Comparison of ENCODE assay signal across 19 mouse cellular contexts in genomic region chr10:80027681-80028520, GRCm38 (mm10). TPM values are rescaled to one million over a fixed set of nuclear protein-coding genes. Genes with fewer than 3 reads are reported as not detected.
DNase-seq lines count a peak whose midpoint lies in the region; ATAC-seq and TF ChIP-seq lines count a peak whose summit lies in the region.
"Had no signal": no experiment of that assay in that cellular context is flagged by ENCODE, and none has a peak within 500 bp of the region (broad histone marks: within the 10 kb centered on the region; RNA-seq: fewer than 3 reads in every experiment).

No protein-coding gene starts in this region.

- peak; percentile 32; the same call in 1 of the 2 replicates for ATAC-seq in embryonic facial prominence, embryonic 12.5 days (ENCODE audit: insufficient number of reproducible peaks, insufficient read depth, low FRiP score, low TSS enrichment)
- 0 out of 2 replicates have a peak, but pooled peaks have one; percentile 17 for ATAC-seq in midbrain, embryonic 14.5 days (ENCODE audit: low FRiP score, low TSS enrichment)
- ATAC-seq in midbrain, embryonic 11.5 days (ENCODE audit: low FRiP score): no peak
- ATAC-seq in liver, embryonic 11.5 days (replicated peaks; ENCODE audit: low FRiP score): peak; percentile 43; the same call in 1 of the 2 replicates
- ATAC-seq: forebrain, embryonic 14.5 days had no signal

- H3K4me1 ChIP-seq in embryonic facial prominence, embryonic 12.5 days: no peaks in the 10 kb centered on the region
- H3K4me1 ChIP-seq in embryonic facial prominence, embryonic 10.5 days: peaks cover 15% of the 10 kb centered on the region; the same call in 1 of the 2 replicates
- no peaks in the 10 kb centered on the region for H3K4me1 ChIP-seq in midbrain, embryonic 14.5 days (ENCODE audit: control insufficient read depth, insufficient read depth, low read length)
- no peaks in the 10 kb centered on the region for H3K4me1 ChIP-seq in midbrain, embryonic 11.5 days (ENCODE audit: control insufficient read depth, insufficient read depth, low read length)
- peaks cover 32% of the 10 kb centered on the region for H3K4me1 ChIP-seq in liver, embryonic 11.5 days (replicated peaks; ENCODE audit: control insufficient read depth, insufficient read depth, low read length)

- H3K36me3 ChIP-seq in embryonic facial prominence, embryonic 12.5 days: no peaks in the 10 kb centered on the region
- H3K36me3 ChIP-seq in embryonic facial prominence, embryonic 10.5 days (replicated peaks): peaks cover 51% of the 10 kb centered on the region
- H3K36me3 ChIP-seq in midbrain, embryonic 14.5 days (ENCODE audit: control insufficient read depth, insufficient read depth, low read length): no peaks in the 10 kb centered on the region
- H3K36me3 ChIP-seq in midbrain, embryonic 11.5 days (ENCODE audit: control insufficient read depth, insufficient read depth, low read length): no peaks in the 10 kb centered on the region
- H3K36me3 ChIP-seq in liver, embryonic 11.5 days (ENCODE audit: control insufficient read depth, insufficient read depth, low read length): peaks cover 19% of the 10 kb centered on the region; the same call in 1 of the 2 replicates
- H3K36me3 ChIP-seq: embryonic facial prominence, embryonic 13.5 days had no signal

- TF ChIP-seq CTCF in gastrocnemius, adult 2 months (IDR thresholded peaks at IDR 0.05): no peak

- H3K9ac ChIP-seq in embryonic facial prominence, embryonic 12.5 days: no peak overlapping the region
- H3K9ac ChIP-seq in midbrain, embryonic 14.5 days (replicated peaks; ENCODE audit: low read length): no peak overlapping the region
- H3K9ac ChIP-seq in midbrain, embryonic 11.5 days (ENCODE audit: low read length): no peak overlapping the region
- H3K9ac ChIP-seq in liver, embryonic 11.5 days (ENCODE audit: low read depth, low read length): no peak overlapping the region
- H3K9ac ChIP-seq: embryonic facial prominence, embryonic 13.5 days had no signal

- no peaks in the 10 kb centered on the region for H3K27me3 ChIP-seq in embryonic facial prominence, embryonic 12.5 days
- no peaks in the 10 kb centered on the region for H3K27me3 ChIP-seq in embryonic facial prominence, embryonic 10.5 days (replicated peaks; ENCODE audit: low read depth, poor library complexity, severe bottlenecking)
- no peaks in the 10 kb centered on the region for H3K27me3 ChIP-seq in midbrain, embryonic 14.5 days (ENCODE audit: control insufficient read depth, insufficient read depth, low read length)
- no peaks in the 10 kb centered on the region for H3K27me3 ChIP-seq in midbrain, embryonic 11.5 days (ENCODE audit: control insufficient read depth, insufficient read depth, low read length)
- no peaks in the 10 kb centered on the region for H3K27me3 ChIP-seq in liver, embryonic 11.5 days (replicated peaks; ENCODE audit: control insufficient read depth, insufficient read depth, low read length)
- H3K27me3 ChIP-seq: embryonic facial prominence, embryonic 13.5 days had no signal

- intact Hi-C loops in gastrocnemius, adult 2 months (cut with DNase I): no loop called here

- no peak overlapping the region for H3K4me3 ChIP-seq in embryonic facial prominence, embryonic 12.5 days
- no peak overlapping the region for H3K4me3 ChIP-seq in embryonic facial prominence, embryonic 10.5 days
- no peak overlapping the region for H3K4me3 ChIP-seq in midbrain, embryonic 14.5 days (replicated peaks; ENCODE audit: low read depth, low read length)
- no peak overlapping the region for H3K4me3 ChIP-seq in midbrain, embryonic 11.5 days (ENCODE audit: low read depth, low read length)
- H3K4me3 ChIP-seq in liver, embryonic 11.5 days (ENCODE audit: low read depth, low read length): no peak overlapping the region
- H3K4me3 ChIP-seq in gastrocnemius, adult 2 months: no peak overlapping the region
- H3K4me3 ChIP-seq: embryonic facial prominence, embryonic 13.5 days; heart, embryonic 10.5 days; hindbrain, embryonic 10.5 days had no signal

- WGBS in embryonic facial prominence, embryonic 12.5 days: 70% methylated on average over 20 of the region's 20 CpGs
- 78% methylated on average over 20 of the region's 20 CpGs for WGBS in embryonic facial prominence, embryonic 10.5 days
- 78% methylated on average over 20 of the region's 20 CpGs for WGBS in midbrain, embryonic 14.5 days
- 73% methylated on average over 20 of the region's 20 CpGs for WGBS in midbrain, embryonic 11.5 days
- WGBS in liver, embryonic 11.5 days: 69% methylated on average over 20 of the region's 20 CpGs

- no peak for DNase-seq in embryonic facial prominence, embryonic 10.5 days (ENCODE audit: low spot score)
- DNase-seq in midbrain, embryonic 14.5 days: no peak
- no peak for DNase-seq in midbrain, embryonic 11.5 days (ENCODE audit: low spot score, missing footprints)
- no peak for DNase-seq in liver, embryonic 11.5 days (ENCODE audit: low spot score)
- no peak for DNase-seq in gastrocnemius, postnatal 4 days (ENCODE audit: low spot score in 2 of 2)
- DNase-seq in gastrocnemius, adult 2 months: no peak
- no peak for DNase-seq in thymus, postnatal 0 days (ENCODE audit: low spot score)
- DNase-seq: adrenal gland, adult 8-10 months; cerebellum, postnatal 25 days; kidney, adult 9 months; layer of hippocampus, adult 9-11 months; left cerebral cortex, postnatal 4 days; right cerebral cortex, postnatal 14 days had no signal

- no peak overlapping the region for H3K4me2 ChIP-seq in embryonic facial prominence, embryonic 12.5 days (replicated peaks)
- no peak overlapping the region for H3K4me2 ChIP-seq in midbrain, embryonic 14.5 days (ENCODE audit: low read length)
- no peak overlapping the region for H3K4me2 ChIP-seq in midbrain, embryonic 11.5 days
- no peak overlapping the region for H3K4me2 ChIP-seq in liver, embryonic 11.5 days
- H3K4me2 ChIP-seq: embryonic facial prominence, embryonic 13.5 days had no signal

- H3K9me3 ChIP-seq in embryonic facial prominence, embryonic 12.5 days: no peaks in the 10 kb centered on the region
- H3K9me3 ChIP-seq in embryonic facial prominence, embryonic 10.5 days: no peaks in the 10 kb centered on the region
- no peaks in the 10 kb centered on the region for H3K9me3 ChIP-seq in midbrain, embryonic 14.5 days (ENCODE audit: control insufficient read depth, low read length)
- H3K9me3 ChIP-seq in midbrain, embryonic 11.5 days (ENCODE audit: control insufficient read depth, low read length): no peaks in the 10 kb centered on the region
- no peaks in the 10 kb centered on the region for H3K9me3 ChIP-seq in liver, embryonic 11.5 days (ENCODE audit: control insufficient read depth, low read length)
- H3K9me3 ChIP-seq: embryonic facial prominence, embryonic 13.5 days; heart, embryonic 10.5 days; hindbrain, embryonic 10.5 days had no signal

- H3K27ac ChIP-seq in embryonic facial prominence, embryonic 12.5 days: no peak overlapping the region
- H3K27ac ChIP-seq in embryonic facial prominence, embryonic 10.5 days (replicated peaks): no peak overlapping the region
- H3K27ac ChIP-seq in midbrain, embryonic 14.5 days (replicated peaks; ENCODE audit: low read depth, low read length): no peak overlapping the region
- H3K27ac ChIP-seq in midbrain, embryonic 11.5 days (ENCODE audit: low read depth, low read length): no peak overlapping the region
- no peak overlapping the region; the same call in 1 of the 2 replicates for H3K27ac ChIP-seq in liver, embryonic 11.5 days (ENCODE audit: low read depth, low read length)
- no peak overlapping the region for H3K27ac ChIP-seq in gastrocnemius, adult 2 months
- H3K27ac ChIP-seq: embryonic facial prominence, embryonic 13.5 days; heart, embryonic 10.5 days; hindbrain, embryonic 10.5 days; macrophage had no signal

RNA-seq across cellular contexts. Expression of gene Arhgap45, which starts 11.4 kb away (rescaled TPM):
- polyA plus RNA-seq in embryonic facial prominence, embryonic 12.5 days (2016; fragmentation: Nextera tagmentation; extraction: Ambion mirVana): 7.1 and 8.1 TPM in 2 replicates
- 11.2 and 11.3 TPM in 2 replicates for polyA plus RNA-seq in embryonic facial prominence, embryonic 10.5 days (2016; fragmentation: Nextera tagmentation; extraction: Ambion mirVana)
- 0.39 and 1.4 TPM in 2 replicates for polyA plus RNA-seq in midbrain, embryonic 14.5 days (2014; fragmentation: Nextera tagmentation; extraction: Ambion mirVana)
- 3.6 and 3.8 TPM in 2 replicates for polyA plus RNA-seq in midbrain, embryonic 11.5 days (2014; fragmentation: Nextera tagmentation; extraction: Ambion mirVana)
- 29.0 and 29.4 TPM in 2 replicates for polyA plus RNA-seq in liver, embryonic 11.5 days (2014; fragmentation: Nextera tagmentation; extraction: Ambion mirVana)
- total RNA-seq in gastrocnemius, postnatal 4 days (2021): 1 to 10 TPM; 4.0 to 4.7 TPM
- 1 to 10 TPM in 1 of 2 experiments, under 1 TPM in 1; 0.97 to 1.4 TPM for total RNA-seq in gastrocnemius, adult 2 months (2021)
- 179 and 206 TPM in 2 replicates for polyA plus RNA-seq in thymus, postnatal 0 days (2015; fragmentation: Nextera tagmentation; extraction: Ambion mirVana)

RNA-seq across cellular contexts. Expression of gene Polr2e, which starts 11.7 kb away (rescaled TPM):
- 227 and 245 TPM in 2 replicates for polyA plus RNA-seq in embryonic facial prominence, embryonic 12.5 days (2016; fragmentation: Nextera tagmentation; extraction: Ambion mirVana)
- 312 and 316 TPM in 2 replicates for polyA plus RNA-seq in embryonic facial prominence, embryonic 10.5 days (2016; fragmentation: Nextera tagmentation; extraction: Ambion mirVana)
- 157 and 167 TPM in 2 replicates for polyA plus RNA-seq in midbrain, embryonic 14.5 days (2014; fragmentation: Nextera tagmentation; extraction: Ambion mirVana)
- polyA plus RNA-seq in midbrain, embryonic 11.5 days (2014; fragmentation: Nextera tagmentation; extraction: Ambion mirVana): 200 and 225 TPM in 2 replicates
- polyA plus RNA-seq in liver, embryonic 11.5 days (2014; fragmentation: Nextera tagmentation; extraction: Ambion mirVana): 239 and 256 TPM in 2 replicates
- 10 to 100 TPM; 77.3 to 77.7 TPM for total RNA-seq in gastrocnemius, postnatal 4 days (2021)
- total RNA-seq in gastrocnemius, adult 2 months (2021): 10 to 100 TPM; 42.0 to 50.9 TPM
- 153 and 158 TPM in 2 replicates for polyA plus RNA-seq in thymus, postnatal 0 days (2015; fragmentation: Nextera tagmentation; extraction: Ambion mirVana)

RNA-seq across cellular contexts. Expression of gene Gpx4, which starts 19.1 kb away (rescaled TPM):
- 475 and 505 TPM in 2 replicates for polyA plus RNA-seq in embryonic facial prominence, embryonic 12.5 days (2016; fragmentation: Nextera tagmentation; extraction: Ambion mirVana)
- polyA plus RNA-seq in embryonic facial prominence, embryonic 10.5 days (2016; fragmentation: Nextera tagmentation; extraction: Ambion mirVana): 618 and 672 TPM in 2 replicates
- 508 and 543 TPM in 2 replicates for polyA plus RNA-seq in midbrain, embryonic 14.5 days (2014; fragmentation: Nextera tagmentation; extraction: Ambion mirVana)
- 581 and 594 TPM in 2 replicates for polyA plus RNA-seq in midbrain, embryonic 11.5 days (2014; fragmentation: Nextera tagmentation; extraction: Ambion mirVana)
- polyA plus RNA-seq in liver, embryonic 11.5 days (2014; fragmentation: Nextera tagmentation; extraction: Ambion mirVana): 761 and 762 TPM in 2 replicates
- 100 to 1,000 TPM; 339 to 434 TPM for total RNA-seq in gastrocnemius, postnatal 4 days (2021)
- total RNA-seq in gastrocnemius, adult 2 months (2021): 100 to 1,000 TPM; 552 to 603 TPM
- 640 and 681 TPM in 2 replicates for polyA plus RNA-seq in thymus, postnatal 0 days (2015; fragmentation: Nextera tagmentation; extraction: Ambion mirVana)

RNA-seq across cellular contexts. Expression of gene Abca7, which starts 31.6 kb away (rescaled TPM):
- 2.6 and 3.9 TPM in 2 replicates for polyA plus RNA-seq in embryonic facial prominence, embryonic 12.5 days (2016; fragmentation: Nextera tagmentation; extraction: Ambion mirVana)
- polyA plus RNA-seq in embryonic facial prominence, embryonic 10.5 days (2016; fragmentation: Nextera tagmentation; extraction: Ambion mirVana): 2.9 and 3.2 TPM in 2 replicates
- 3.7 and 4.1 TPM in 2 replicates for polyA plus RNA-seq in midbrain, embryonic 14.5 days (2014; fragmentation: Nextera tagmentation; extraction: Ambion mirVana)
- 2.8 and 2.9 TPM in 2 replicates for polyA plus RNA-seq in midbrain, embryonic 11.5 days (2014; fragmentation: Nextera tagmentation; extraction: Ambion mirVana)
- 7.7 and 8.6 TPM in 2 replicates for polyA plus RNA-seq in liver, embryonic 11.5 days (2014; fragmentation: Nextera tagmentation; extraction: Ambion mirVana)
- 1 to 10 TPM; 4.8 to 4.9 TPM for total RNA-seq in gastrocnemius, postnatal 4 days (2021)
- total RNA-seq in gastrocnemius, adult 2 months (2021): 1 to 10 TPM; 6.7 to 7.2 TPM
- 5.2 and 5.8 TPM in 2 replicates for polyA plus RNA-seq in thymus, postnatal 0 days (2015; fragmentation: Nextera tagmentation; extraction: Ambion mirVana)

RNA-seq across cellular contexts. Expression of gene Cnn2, which starts 39.5 kb away (rescaled TPM):
- polyA plus RNA-seq in embryonic facial prominence, embryonic 12.5 days (2016; fragmentation: Nextera tagmentation; extraction: Ambion mirVana): 311 and 313 TPM in 2 replicates
- 234 and 253 TPM in 2 replicates for polyA plus RNA-seq in embryonic facial prominence, embryonic 10.5 days (2016; fragmentation: Nextera tagmentation; extraction: Ambion mirVana)
- polyA plus RNA-seq in midbrain, embryonic 14.5 days (2014; fragmentation: Nextera tagmentation; extraction: Ambion mirVana): 10.9 and 35.0 TPM in 2 replicates
- polyA plus RNA-seq in midbrain, embryonic 11.5 days (2014; fragmentation: Nextera tagmentation; extraction: Ambion mirVana): 158 and 160 TPM in 2 replicates
- 115 and 124 TPM in 2 replicates for polyA plus RNA-seq in liver, embryonic 11.5 days (2014; fragmentation: Nextera tagmentation; extraction: Ambion mirVana)
- 10 to 100 TPM; 51.0 to 55.0 TPM for total RNA-seq in gastrocnemius, postnatal 4 days (2021)
- total RNA-seq in gastrocnemius, adult 2 months (2021): 1 to 10 TPM; 3.9 to 9.7 TPM
- 137 and 152 TPM in 2 replicates for polyA plus RNA-seq in thymus, postnatal 0 days (2015; fragmentation: Nextera tagmentation; extraction: Ambion mirVana)
